Mouse (Mus musculus): ENCODE results near the gene Rrp36. TPM values are rescaled to one million over a fixed set of nuclear protein-coding genes. Genes with fewer than 3 reads are reported as not detected.

The Rrp36 gene
- polyA plus RNA-seq, 1 experiment from 2014 or later = 44.7 TPM

DNA sequence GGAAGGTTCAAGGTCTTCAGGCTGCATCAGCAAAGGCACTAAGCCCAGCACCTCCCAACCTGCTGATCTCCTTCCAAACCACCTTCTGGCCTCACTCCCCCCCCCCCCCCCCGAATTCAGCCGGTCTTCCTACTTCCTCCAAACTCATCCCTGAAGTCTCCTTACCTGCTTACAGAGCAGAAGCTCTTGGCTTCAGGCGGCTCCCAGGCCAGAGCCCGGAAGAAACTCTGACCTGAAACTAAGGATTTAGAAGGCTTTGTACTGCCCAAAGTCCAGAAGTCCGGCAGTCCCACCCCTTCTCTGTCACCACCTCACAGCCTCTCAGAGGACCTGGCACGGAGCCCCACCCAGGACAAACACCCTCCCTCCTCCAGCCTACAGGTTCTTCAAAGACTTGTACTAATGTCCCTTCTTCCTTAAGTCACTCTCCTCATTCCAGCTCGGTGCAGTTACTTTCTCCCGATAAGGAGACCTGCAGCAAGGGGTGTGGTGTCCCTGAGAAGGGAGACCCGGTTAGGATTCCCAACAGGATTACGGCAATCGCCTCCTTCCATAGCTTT, 29.2 kb downstream of the Rrp36 start:
- peak overlapping the region; percentile 67 for H3K9ac ChIP-seq
- H3K4me2 ChIP-seq (replicated peaks) = peak overlapping the region; percentile 67
- H3K27ac ChIP-seq = no peak overlapping the region
- no peaks in the 10 kb centered on the region for H3K9me3 ChIP-seq (ENCODE audit: control insufficient read depth, low read length)
- H3K27me3 ChIP-seq (ENCODE audit: control insufficient read depth, insufficient read depth, low read length) = no peaks in the 10 kb centered on the region
- peaks cover 34% of the 10 kb centered on the region for H3K36me3 ChIP-seq (replicated peaks; ENCODE audit: control insufficient read depth, insufficient read depth)
- DNase-seq (ENCODE audit: low spot score) (no peak), ATAC-seq (ENCODE audit: low FRiP score) (no peak)
- peak overlapping the region; percentile 59 for H3K4me3 ChIP-seq (replicated peaks; ENCODE audit: low read length)
- WGBS = 13% methylated on average over 11 of the region's 11 CpGs
- peaks cover 25% of the 10 kb centered on the region for H3K4me1 ChIP-seq (replicated peaks; ENCODE audit: control insufficient read depth, insufficient read depth, low read length)

DNA sequence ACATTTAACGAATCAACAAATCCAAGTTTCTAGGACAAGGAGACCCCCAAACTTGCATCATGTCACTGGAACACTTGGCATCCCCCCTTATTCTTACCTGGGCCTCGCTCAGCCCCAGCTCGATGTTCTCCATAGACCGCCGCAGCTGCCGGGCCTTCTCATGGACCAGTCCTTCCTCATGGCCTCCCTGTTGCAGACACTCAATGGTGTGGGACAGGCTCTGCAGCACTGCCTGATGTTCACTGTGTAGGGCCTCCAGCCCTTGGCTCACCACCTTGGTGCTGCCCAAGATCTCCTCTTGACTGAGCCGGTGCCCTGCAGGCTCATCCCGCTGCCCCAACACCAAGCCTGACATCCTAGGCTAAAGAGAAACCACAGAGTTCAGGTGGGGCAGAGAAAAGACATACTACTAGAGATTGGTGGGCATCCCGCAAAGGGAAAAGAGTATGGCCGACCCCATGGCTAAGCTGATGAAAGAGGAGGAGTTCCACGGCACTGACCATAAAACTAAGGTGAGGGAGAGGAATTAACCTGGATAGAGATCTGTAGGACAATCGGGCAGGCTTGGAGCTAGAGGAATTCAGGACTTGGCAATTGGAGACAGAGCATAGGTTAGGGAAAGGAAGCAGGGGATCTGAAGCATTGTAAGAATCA, 29.9 kb downstream of the Rrp36 start:
- H3K4me1 ChIP-seq (replicated peaks; ENCODE audit: control insufficient read depth, insufficient read depth, low read length) = peaks cover 18% of the 10 kb centered on the region
- ATAC-seq (ENCODE audit: low FRiP score) (no peak), DNase-seq (ENCODE audit: low spot score) (no peak)
- H3K4me2 ChIP-seq (replicated peaks) = peak overlapping the region; percentile 67
- WGBS = 90% methylated on average over 12 of the region's 12 CpGs
- H3K9me3 ChIP-seq (ENCODE audit: control insufficient read depth, low read length) = no peaks in the 10 kb centered on the region
- peak overlapping the region; percentile 59 for H3K4me3 ChIP-seq (replicated peaks; ENCODE audit: low read length)
- no peaks in the 10 kb centered on the region for H3K27me3 ChIP-seq (ENCODE audit: control insufficient read depth, insufficient read depth, low read length)
- H3K27ac ChIP-seq = no peak overlapping the region
- H3K9ac ChIP-seq = peak overlapping the region; percentile 67; the same call in 1 of the 2 replicates
- peaks cover 41% of the 10 kb centered on the region for H3K36me3 ChIP-seq (replicated peaks; ENCODE audit: control insufficient read depth, insufficient read depth)

DNA sequence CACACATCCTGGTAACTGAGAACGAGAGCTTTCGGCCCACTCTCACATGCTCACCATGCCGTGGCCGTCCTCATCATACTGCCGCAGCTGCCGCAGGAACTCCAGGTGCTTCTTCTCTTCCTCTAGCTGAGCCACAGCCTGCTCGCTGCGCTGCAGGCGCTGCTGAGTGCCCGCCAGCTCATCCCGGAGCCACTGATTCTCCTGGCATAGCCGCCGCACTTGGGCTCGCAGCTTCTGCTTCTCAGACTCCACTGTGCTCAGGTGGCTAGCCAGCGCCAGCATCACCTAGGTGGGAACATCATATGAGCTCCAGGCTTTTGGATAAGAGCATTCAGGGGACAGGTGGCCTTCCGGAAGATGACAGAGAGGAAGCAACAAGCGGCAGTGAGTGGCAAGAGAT, 32.1 kb downstream of the Rrp36 start:
- no peak overlapping the region for H3K9ac ChIP-seq
- H3K27me3 ChIP-seq (ENCODE audit: control insufficient read depth, insufficient read depth, low read length) = no peaks in the 10 kb centered on the region
- DNase-seq (ENCODE audit: low spot score) (no peak), ATAC-seq (ENCODE audit: low FRiP score) (no peak)
- peaks cover 43% of the 10 kb centered on the region for H3K36me3 ChIP-seq (replicated peaks; ENCODE audit: control insufficient read depth, insufficient read depth)
- no peaks in the 10 kb centered on the region for H3K9me3 ChIP-seq (ENCODE audit: control insufficient read depth, low read length)
- no peak overlapping the region for H3K4me2 ChIP-seq (replicated peaks)
- WGBS = 92% methylated on average over 17 of the region's 17 CpGs
- no peak overlapping the region for H3K4me3 ChIP-seq (replicated peaks; ENCODE audit: low read length)
- peaks cover 17% of the 10 kb centered on the region for H3K4me1 ChIP-seq (replicated peaks; ENCODE audit: control insufficient read depth, insufficient read depth, low read length)
- no peak overlapping the region for H3K27ac ChIP-seq

DNA sequence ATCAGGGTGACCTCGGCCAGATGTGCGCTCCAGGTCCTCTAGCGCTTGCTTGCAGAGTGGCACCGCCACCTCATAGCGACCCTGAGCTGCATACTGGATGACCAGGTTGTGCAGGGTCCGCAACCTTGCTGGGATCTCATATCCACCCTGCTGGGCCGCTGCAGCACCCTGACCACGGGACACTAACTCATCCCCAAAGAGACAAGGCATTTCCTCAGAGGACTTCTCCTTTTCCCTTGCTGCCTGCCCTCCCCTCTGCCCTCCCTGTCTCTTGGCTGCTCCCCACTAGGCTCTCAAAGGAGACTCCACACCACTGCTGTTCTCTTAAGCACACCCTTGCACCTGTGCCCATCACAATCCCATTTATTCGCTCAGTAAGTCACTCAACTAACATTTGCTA, 34.2 kb downstream of the Rrp36 start:
- Histone ChIP-seq H3K4me2 (replicated peaks) (no peak overlapping the region), H3K9me3 (ENCODE audit: control insufficient read depth, low read length) (no peaks in the 10 kb centered on the region), H3K9ac (no peak overlapping the region), H3K27ac (no peak overlapping the region), H3K4me1 (replicated peaks; ENCODE audit: control insufficient read depth, insufficient read depth, low read length) (peaks cover 8% of the 10 kb centered on the region), H3K4me3 (replicated peaks; ENCODE audit: low read length) (no peak overlapping the region), H3K36me3 (replicated peaks; ENCODE audit: control insufficient read depth, insufficient read depth) (peaks cover 54% of the 10 kb centered on the region), H3K27me3 (ENCODE audit: control insufficient read depth, insufficient read depth, low read length) (no peaks in the 10 kb centered on the region)
- 85% methylated on average over 9 of the region's 9 CpGs for WGBS
- DNase-seq (ENCODE audit: low spot score) (no peak), ATAC-seq (ENCODE audit: low FRiP score) (no peak)

DNA sequence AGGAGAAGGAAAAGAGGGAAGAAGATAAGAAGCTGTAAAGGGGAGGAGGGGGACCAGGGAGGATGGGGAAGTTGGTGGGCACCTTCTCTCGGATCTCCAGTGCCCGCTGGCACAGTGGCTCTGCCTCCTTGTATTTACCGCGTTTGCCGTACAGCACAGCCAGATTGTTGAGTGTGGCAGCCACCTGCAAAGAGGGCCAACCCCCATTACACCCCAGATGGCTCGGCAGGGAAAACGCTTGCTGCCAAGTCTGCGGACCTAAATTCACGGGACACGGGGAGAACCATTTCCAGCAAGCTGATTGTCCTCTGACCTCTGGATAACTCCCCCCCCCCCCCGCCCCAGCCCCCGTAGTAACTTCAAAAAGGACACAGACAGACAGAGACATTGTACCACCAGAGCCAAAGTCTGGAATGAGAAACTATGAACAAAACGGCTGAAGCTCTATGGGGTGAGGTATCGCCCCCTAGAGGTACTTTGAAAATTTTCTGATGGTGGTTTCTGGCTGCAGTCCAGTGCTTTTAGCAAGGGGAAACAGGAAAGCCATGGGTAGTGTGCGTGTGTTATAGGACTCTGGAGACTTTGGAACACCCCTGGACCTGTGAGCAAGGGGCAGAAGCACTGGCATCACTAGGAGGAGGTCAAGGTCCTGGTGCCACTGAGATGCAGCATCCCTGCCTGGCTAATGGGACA, 37.2 kb downstream of the Rrp36 start:
- peak overlapping the region; percentile 9; the same call in 1 of the 2 replicates for H3K4me2 ChIP-seq (replicated peaks)
- no peak overlapping the region for H3K27ac ChIP-seq
- no peaks in the 10 kb centered on the region; the same call in 1 of the 2 replicates for H3K4me1 ChIP-seq (replicated peaks; ENCODE audit: control insufficient read depth, insufficient read depth, low read length)
- peaks cover 63% of the 10 kb centered on the region for H3K36me3 ChIP-seq (replicated peaks; ENCODE audit: control insufficient read depth, insufficient read depth)
- H3K4me3 ChIP-seq (replicated peaks; ENCODE audit: low read length) = no peak overlapping the region
- ATAC-seq (ENCODE audit: low FRiP score) (peak; percentile 46; the same call in 1 of the 2 replicates), DNase-seq (ENCODE audit: low spot score) (peak; percentile 85)
- WGBS = 20% methylated on average over 15 of the region's 15 CpGs
- H3K9me3 ChIP-seq (ENCODE audit: control insufficient read depth, low read length) = no peaks in the 10 kb centered on the region
- no peak overlapping the region for H3K9ac ChIP-seq
- no peaks in the 10 kb centered on the region for H3K27me3 ChIP-seq (ENCODE audit: control insufficient read depth, insufficient read depth, low read length)

DNA sequence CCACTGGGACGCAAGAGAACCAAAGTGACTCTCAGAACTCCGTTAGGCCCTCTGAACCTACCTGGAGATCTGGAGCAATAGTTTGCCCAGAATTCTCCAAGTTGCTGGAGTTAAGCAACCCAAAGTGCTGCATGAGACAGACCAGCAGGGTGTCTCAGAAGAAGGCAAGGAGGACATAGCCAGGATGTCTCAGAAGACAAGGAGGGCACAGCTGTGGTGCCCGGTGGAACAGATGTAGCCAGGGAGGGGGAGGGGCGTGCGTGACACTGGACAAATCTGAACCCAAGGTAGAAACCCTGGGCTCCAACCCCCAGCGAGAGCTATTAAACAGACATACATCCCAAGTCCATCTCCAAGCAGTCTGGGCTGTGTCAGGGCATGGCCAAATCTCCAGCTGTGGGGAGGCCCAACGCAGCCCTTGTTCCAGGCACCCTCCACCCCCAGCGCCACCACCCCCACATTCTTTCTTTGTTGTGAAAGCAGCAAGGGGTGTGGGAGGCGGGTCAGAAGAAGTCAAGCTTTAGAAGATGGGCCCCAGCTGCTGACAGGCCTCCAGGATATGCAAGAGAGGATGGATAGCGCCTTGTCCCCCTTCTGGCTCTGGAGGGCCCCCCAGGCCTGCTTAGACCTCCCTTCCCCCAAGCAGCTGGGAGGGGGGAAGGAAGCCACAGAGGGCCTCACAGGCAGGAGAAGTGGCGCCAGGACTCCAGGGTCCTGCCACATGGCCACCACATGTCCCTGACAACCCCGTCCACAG, 44.3 kb downstream of the Rrp36 start:
- peak overlapping the region; percentile 77 for H3K27ac ChIP-seq
- H3K4me1 ChIP-seq (replicated peaks; ENCODE audit: control insufficient read depth, insufficient read depth, low read length) = peaks cover 24% of the 10 kb centered on the region
- H3K27me3 ChIP-seq (ENCODE audit: control insufficient read depth, insufficient read depth, low read length) = no peaks in the 10 kb centered on the region
- no peaks in the 10 kb centered on the region for H3K9me3 ChIP-seq (ENCODE audit: control insufficient read depth, low read length)
- H3K4me3 ChIP-seq (replicated peaks; ENCODE audit: low read length) = peak overlapping the region; percentile 72
- DNase-seq (ENCODE audit: low spot score) = no peak
- ATAC-seq (ENCODE audit: low FRiP score) = peak; percentile 46; the same call in 1 of the 2 replicates
- H3K36me3 ChIP-seq (replicated peaks; ENCODE audit: control insufficient read depth, insufficient read depth) = peaks cover 32% of the 10 kb centered on the region
- H3K9ac ChIP-seq = peak overlapping the region; percentile 34; the same call in 1 of the 2 replicates
- peak overlapping the region; percentile 83 for H3K4me2 ChIP-seq (replicated peaks)
- 4% methylated on average over 12 of the region's 12 CpGs for WGBS

DNA sequence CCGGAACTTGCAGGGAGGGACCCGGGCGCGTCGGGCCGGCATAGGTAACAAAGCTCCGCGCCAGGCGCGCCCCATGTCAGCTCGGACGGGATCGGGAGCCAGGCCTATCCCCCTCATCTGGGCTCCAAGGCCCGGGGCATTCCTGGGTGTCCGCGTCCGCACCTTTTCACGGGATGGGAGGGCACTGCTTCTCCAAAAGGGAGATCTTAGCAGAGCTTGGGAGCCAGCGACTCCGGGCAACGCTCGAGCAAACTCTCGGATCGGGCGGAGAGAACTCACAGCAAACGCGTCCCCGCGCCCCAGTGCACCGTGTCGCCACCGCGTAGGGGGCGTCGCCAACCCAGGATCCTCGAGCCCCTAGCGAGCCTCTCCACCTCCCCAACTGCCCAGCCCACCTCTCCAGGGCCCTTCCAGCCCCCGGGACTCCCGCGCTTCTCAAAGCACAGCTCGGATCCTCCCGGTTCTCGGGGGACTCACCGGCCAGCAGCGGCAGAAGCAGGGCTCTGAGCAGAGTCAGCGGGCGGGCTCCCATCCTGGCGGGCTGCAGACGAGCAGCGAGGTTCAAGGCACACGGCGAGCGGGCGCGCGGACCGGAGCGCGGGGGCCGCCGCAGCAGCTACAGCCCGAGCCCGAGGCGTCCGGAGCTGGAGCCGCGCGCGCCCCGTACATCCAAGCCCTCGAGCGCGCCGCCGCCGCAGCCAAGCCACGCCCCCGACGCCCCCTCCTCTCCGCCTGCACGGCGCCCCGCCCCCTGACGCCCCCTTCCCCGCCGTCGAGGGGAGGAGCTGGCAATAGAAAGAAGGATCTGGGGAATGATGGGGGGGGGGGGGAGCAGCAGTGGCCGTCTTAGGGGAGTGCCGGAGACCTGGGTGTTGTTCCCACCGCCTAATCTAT, 45.1 kb downstream of the Rrp36 start, which contains the start of gene Ptk7:
TSS of gene Ptk7 (minus strand) at position 714 of the 894 bp plus-strand sequence.
- peak within 1 kb of the TSS; percentile 86 for H3K9ac ChIP-seq
- peak within 1 kb of the TSS; percentile 72 for H3K4me3 ChIP-seq (replicated peaks; ENCODE audit: low read length)
- peak within 1 kb of the TSS; percentile 83 for H3K4me2 ChIP-seq (replicated peaks)
- H3K9me3 ChIP-seq (ENCODE audit: control insufficient read depth, low read length) = no peaks in the 10 kb centered on the region
- H3K4me1 ChIP-seq (replicated peaks; ENCODE audit: control insufficient read depth, insufficient read depth, low read length) = peaks cover 31% of the 10 kb centered on the region
- ATAC-seq (ENCODE audit: low FRiP score) (peak; percentile 77), DNase-seq (ENCODE audit: low spot score) (peak; percentile 88)
- peak within 1 kb of the TSS; percentile 88 for H3K27ac ChIP-seq
- peaks cover 31% of the 10 kb centered on the region for H3K36me3 ChIP-seq (replicated peaks; ENCODE audit: control insufficient read depth, insufficient read depth)
- H3K27me3 ChIP-seq (ENCODE audit: control insufficient read depth, insufficient read depth, low read length) = no peaks in the 10 kb centered on the region
- WGBS = under 1% methylated on average over 81 of the region's 90 CpGs

DNA sequence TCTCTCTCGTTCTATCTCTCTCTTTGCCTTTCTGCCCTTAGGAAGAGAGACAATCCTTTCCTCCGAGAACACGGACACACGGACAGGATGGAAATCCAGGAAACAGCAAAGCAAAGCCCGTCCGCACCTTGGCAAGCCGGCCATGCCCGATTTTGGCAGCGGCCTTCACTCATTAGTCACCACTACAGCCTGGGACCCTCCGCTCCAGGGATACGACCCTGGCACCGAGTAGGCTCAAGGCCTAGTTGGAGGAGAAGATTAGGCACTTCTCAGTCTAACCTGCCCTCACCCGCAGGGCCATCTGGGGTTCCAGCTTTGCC, 45.7 kb downstream of the Rrp36 start:
- Histone ChIP-seq H3K9me3 (ENCODE audit: control insufficient read depth, low read length) (no peaks in the 10 kb centered on the region), H3K4me2 (replicated peaks) (peak overlapping the region; percentile 83), H3K9ac (peak overlapping the region; percentile 86), H3K27ac (peak overlapping the region; percentile 88), H3K4me1 (replicated peaks; ENCODE audit: control insufficient read depth, insufficient read depth, low read length) (peaks cover 33% of the 10 kb centered on the region), H3K4me3 (replicated peaks; ENCODE audit: low read length) (peak overlapping the region; percentile 72), H3K27me3 (ENCODE audit: control insufficient read depth, insufficient read depth, low read length) (no peaks in the 10 kb centered on the region), H3K36me3 (replicated peaks; ENCODE audit: control insufficient read depth, insufficient read depth) (peaks cover 27% of the 10 kb centered on the region)
- DNase-seq (ENCODE audit: low spot score) (no peak), ATAC-seq (ENCODE audit: low FRiP score) (peak; percentile 6; the same call in 1 of the 2 replicates)
- under 1% methylated on average over 13 of the region's 13 CpGs for WGBS

Measured in hindbrain, embryonic 14.5 days (tissue).